Mouse (Mus musculus): ENCODE data around the gene Mapk8.

GRCm38 (mm10) chr14:33369375-33369774, 77.6 kb downstream of the Mapk8 start:
- TF ChIP-seq MAFK (IDR thresholded peaks at IDR 0.05; ENCODE audit: insufficient read depth, low read depth, low read length) (no peak), ZC3H11A (IDR thresholded peaks at IDR 0.05; ENCODE audit: borderline replicate concordance, low read depth, low read length) (no peak), HCFC1 (IDR thresholded peaks at IDR 0.05; ENCODE audit: borderline replicate concordance, insufficient read depth, low read length) (no peak), ZNF384 (IDR thresholded peaks at IDR 0.05; ENCODE audit: low read depth, low read length) (no peak)
